Mouse (Mus musculus) frontal cortex, adult 2 months (tissue): Measurements from ENCODE around the gene Emc6. TPM values are rescaled to one million over a fixed set of nuclear protein-coding genes. Genes with fewer than 3 reads are reported as not detected.
A peak's percentile ranks its signal among the peaks of the same experiment; 100 is the strongest.

Experiments used
- DNase-seq, 2 experiments: peaks; one replicate each; pipeline ENCODE4 v3.0.0; 2022; ENCODE audit warnings: low spot score in 1 of 2; ENCODE audit errors: extremely low spot score in 1 of 2
- polyA plus RNA-seq: library from polyadenylated mRNA; depleted of rRNA; stranded (reverse); fragments of >200 nt; gene quantifications from 2 replicates; pipeline ENCODE4 v1.2.3, GENCODE M21; 2012

Gene Emc6
- polyA plus RNA-seq, 1 experiment, result 63.0 TPM

- no peak for DNase-seq
Measured at GRCm38 (mm10) chr11:73177509-73177875, 655 bp upstream of the Emc6 start.

DNA sequence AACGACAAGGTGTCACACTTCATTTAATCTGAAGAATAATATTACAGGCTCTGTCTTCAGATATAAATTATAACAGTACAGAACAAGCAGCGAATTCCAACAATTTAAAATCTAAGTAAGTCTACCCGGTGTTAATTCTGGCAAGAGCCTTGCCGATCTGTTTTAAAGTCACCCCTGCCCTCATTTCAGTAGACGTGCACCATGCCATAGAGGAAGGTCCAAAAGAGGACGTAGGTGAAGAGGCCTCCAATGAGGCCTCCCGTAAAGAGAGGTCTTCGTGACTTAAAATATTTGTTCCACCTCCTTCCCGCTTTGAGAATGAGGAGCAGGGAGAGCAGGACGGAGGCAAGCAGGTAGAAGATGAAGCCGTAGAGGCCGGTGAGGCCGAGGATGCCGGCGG is 651 bp downstream of the Emc6 start:
- DNase-seq, result no peak

DNA sequence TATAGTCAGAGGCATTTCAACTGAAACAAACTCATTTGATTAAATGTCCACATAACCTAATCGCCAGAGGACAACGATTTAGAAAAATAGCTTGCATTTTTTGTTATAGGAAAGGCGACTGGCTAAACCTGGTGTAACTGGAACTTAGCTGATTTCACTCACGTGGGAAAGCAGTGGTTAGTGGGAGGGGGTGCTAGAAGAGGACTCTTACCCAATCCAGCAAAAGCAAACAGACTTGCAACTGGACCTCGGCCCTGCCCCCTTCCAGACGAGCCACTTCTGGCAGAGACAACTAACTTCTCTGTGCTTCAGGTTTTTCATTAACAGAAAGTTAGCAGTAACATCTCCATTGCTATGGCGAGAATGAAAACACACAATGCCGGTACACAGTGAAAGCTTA is 1.2 kb downstream of the Emc6 start:
- no peak for DNase-seq

DNA sequence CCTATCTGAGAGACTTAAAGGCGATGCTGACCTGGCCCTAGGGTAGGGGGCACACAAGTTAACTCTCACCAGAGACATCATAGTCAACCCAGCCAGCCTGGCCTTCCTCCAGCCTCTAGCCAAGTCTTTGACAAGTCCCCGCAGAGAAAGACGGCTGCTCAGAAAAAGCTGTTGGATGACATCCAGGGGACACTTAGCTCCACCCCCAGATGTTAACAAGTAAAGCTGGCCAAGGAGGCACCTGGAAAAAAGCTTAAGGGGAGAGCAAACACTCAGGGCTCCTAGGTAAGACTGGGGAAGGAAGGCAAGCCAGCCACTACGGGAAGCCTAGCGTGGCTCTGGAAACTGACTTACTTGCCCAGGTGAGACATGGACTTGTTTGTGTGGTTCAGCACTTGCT is 4.7 kb downstream of the Emc6 start:
- no peak for DNase-seq

DNA sequence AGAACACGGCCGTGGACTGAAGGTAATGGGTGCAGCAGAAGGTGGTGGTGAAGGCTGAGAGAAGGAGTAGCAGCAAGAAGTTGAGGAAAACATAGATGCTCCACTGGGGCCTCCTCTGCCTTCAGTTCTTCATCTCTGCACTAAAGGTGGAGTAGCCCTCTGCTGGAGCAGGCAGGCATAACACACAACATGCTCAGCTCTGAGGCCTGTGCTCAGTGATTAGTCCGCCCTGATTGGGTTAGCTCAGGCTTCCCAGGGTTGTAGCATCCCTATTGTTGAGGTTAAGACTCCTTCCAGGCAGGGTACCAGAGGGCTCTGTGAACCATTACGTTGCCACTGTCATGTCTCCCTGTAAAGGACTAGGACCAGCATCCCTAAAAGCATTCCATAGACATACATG is 7.6 kb downstream of the Emc6 start:
- peak; percentile 23 to 78 for DNase-seq

- no peak for DNase-seq
Measured at GRCm38 (mm10) chr11:73168576-73168975, 8.3 kb downstream of the Emc6 start.

- no peak for DNase-seq
Measured at GRCm38 (mm10) chr11:73168071-73168470, 8.8 kb downstream of the Emc6 start.

DNA sequence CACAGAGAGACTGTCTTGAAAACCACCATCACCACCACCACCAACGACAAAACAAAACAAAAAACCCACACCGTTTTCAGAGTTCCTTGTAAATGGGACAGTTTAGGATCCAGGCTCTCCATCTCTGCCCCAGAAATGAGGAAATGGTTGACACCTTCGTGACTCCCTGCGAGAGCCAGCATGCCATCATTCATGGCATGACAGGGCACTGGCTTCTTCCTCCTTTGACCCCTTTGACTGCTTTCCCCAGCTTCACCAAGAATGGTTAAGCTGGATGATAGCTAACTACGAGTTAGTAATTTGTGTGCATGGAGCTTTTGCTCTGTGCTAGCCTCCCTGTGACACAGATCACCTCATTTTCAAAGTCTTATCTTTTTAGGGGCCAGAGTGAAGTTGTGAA is 14.6 kb downstream of the Emc6 start:
- no peak for DNase-seq

DNA sequence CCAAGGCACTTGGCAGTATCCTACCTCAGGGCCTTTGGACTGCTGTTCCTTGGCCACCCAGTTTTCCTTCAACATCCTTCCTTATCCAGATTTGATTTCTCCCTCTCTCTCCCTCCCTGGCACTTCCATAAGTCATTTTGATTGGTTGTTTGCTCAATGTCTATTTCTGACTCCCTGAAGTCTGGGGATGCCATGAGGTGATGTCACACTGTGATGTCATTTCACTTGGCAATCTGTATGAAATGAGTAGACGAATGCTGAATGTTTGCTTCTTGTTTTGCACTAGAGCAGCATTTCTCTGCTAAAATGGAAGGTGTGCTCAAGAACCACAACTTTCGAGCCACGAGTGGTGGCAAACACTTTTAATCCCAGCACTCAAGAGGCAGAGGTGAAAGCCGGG is 15.2 kb downstream of the Emc6 start:
- no peak for DNase-seq

- DNase-seq, result no peak
Measured at GRCm38 (mm10) chr11:73160811-73161200, 16.0 kb downstream of the Emc6 start.

- DNase-seq, result peak in 1 of 2 experiments; percentile 16
Measured at GRCm38 (mm10) chr11:73159957-73160810, 16.7 kb downstream of the Emc6 start, which contains the start of gene P2rx5. P2rx5 (plus strand) TSS chr11:73160421.

DNA sequence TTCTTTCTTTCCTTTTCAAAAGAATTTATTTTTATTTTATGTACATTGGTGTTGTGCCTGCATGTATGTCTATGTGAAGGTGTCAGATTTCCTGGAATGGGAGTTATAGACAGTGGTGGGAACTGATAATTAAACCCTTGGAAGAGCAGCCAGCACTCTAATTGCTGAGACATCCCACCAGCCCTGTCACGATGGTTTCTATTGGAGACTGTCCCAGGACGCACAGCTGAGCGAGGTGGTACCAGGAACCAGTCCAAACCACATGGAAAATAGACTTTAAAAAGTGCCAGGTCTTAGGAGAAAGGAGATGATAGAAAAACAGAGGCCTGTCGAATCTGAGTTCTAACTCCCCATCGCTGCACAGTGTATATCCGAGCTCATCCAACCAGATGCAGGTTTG is 21.8 kb downstream of the Emc6 start:
- peak in 1 of 2 experiments; percentile 20 for DNase-seq

DNA sequence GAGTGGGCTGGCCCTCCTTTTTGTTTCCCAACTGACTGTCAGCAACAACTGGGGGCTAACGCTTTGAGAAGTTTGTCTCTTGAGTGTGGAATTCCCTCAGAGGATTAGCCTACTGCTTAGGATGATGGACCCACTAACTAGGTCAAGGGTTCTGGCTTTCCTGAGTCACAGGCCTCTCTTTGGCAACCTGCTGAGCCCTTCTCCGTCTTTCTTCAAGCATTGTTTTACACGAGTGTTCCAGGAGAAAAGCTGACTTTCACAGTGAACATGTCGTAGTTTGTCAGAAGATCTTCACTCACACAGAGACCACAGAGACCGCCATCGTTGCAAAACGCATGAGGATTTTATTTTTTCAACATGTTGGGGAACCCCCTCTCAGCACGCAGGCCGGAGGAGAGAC is 28.6 kb downstream of the Emc6 start:
- DNase-seq, result no peak

- no peak for DNase-seq
Measured at GRCm38 (mm10) chr11:73146975-73147365, 29.9 kb downstream of the Emc6 start.

DNA sequence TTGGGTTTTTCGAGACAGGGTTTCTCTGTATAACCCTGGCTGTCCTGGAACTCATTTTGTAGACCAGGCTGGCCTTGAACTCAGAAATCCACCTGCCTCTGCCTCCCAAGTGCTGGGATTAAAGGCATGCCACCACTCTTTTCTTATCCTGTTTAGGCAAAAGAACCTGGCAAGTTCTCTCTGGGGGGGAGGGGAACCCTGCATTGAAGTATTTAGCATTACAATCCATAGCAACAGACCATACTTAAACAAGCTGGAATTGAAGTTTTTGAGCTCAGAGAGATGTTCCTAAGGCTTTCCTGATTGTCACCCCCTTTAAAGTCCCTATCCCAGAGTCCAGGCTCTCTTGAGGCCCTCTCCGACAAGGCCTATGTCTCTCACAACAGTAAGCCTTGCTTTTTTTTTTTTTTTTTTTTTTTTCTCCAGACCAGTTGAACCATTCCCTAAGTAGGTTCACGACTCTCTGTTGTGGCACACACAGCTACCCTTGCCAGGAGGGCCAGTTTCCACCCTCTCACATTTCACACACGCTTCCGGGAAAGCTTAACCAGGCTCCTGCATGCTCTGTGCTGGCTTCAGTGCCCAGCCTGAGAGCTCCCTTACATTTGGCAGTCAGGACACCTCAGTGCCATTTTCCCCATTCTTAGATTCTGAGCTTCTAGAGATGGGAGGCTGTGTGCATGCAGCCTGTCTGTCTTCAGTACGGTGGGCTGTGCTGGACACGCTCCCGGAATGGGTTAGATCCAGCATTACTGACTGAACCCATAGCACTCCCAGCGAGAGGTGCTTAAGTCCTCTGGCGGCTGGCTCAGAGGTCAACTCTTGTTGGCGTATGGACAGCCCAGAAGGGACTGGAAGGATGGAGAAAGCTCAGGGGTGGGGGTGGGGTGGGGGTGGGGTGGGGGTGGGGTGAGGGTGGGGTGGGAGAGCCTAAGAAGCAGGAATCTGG is 30.5 kb downstream of the Emc6 start:
- no peak for DNase-seq

DNA sequence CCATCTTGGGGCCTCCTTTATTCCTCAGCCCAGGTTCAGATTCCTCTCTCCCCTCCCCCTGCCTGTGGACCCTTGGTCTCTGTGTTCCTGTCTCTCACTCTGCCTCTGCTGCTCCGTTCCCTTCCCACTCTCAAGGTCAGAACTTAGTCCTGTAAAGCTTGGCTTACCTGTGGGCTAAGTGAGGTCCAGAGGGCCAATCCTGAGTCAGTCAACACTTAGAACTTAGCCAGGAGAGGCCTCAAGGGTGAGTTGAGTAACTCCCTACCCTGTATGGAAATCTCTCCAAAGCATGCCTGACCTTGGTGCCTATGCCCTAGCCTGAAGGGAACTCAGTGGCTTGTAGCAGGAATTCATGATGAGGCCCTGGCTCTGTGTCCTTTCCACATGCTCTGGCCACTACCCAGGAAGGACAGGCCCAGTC is 32.6 kb downstream of the Emc6 start:
- no peak for DNase-seq

DNA sequence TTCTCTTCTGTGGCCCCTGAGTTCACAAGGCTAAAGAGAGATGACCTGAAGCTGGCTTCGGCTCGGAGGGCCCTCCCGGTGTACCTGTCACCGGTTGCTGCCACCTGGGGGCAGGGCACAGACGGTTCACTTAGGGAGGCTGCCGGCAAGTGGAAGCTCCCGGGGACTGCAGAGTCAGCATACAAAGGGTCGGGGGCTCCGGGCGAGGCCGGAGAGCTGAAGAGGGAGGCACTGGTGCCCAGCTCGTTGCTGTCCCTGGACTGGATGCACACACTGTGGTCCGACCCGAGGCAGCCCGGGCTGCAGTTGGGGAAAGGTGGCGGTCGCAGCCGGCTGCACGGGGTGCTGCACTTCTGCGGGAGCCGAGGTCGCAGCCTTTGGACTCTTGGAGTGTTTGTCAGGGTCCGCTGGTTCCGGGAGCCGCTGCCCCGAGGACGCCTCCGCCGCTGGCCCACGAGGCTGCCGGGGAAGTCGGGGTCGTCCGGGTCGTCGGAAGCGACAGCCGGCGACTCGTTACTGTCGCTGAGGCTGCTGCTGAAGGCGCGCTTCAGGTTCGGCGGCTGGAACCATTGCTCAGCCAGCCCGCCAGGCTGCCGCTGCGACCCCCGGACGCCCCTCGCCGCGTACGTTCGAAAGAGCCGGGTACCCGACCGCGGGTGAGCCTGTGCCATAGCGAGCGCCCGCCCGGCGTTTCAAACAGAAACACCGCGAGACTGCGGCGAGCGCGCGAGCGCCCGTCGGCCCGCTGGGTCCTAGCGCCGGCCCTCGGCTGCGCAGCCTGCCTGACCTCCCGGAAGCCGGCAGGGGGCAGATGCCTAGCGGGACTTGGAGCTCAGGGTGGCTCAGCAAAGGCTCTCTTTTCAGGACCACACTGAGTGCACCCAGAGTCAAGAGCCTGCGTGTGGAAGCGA is 39.0 kb downstream of the Emc6 start, which contains the start of gene Haspin:
TSS of gene Haspin (minus strand) at position 704 of the 911 bp plus-strand sequence.
- DNase-seq, result peak; percentile 66 to 90

- no peak for DNase-seq
Measured at GRCm38 (mm10) chr11:73137116-73137515, 39.7 kb downstream of the Emc6 start.

- no peak for DNase-seq
Measured at GRCm38 (mm10) chr11:73136587-73136986, 40.2 kb downstream of the Emc6 start.

DNA sequence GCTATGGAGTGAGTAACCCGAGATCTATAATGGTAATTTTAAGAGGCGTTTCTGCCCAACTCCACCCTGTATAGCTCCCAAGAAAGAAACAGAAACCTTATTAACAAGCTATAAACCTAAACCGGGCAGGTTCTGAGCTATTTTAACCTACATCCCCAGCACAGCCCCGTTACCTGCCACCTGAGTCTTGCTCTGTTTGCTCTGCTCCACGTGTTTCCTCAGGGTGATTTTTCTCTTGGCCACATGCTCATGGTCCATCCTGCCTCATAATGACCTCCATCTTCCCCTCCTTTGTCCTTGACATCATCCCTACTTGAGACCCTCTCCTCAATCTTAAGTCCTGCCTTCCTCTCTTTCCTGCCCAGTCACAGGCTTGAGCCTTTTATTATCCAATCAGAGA is 42.6 kb downstream of the Emc6 start:
- no peak for DNase-seq
